Mouse (Mus musculus) inflammation-experienced regulatory T-cells (primary cell): ENCODE results near the gene Oas1h. TPM values are rescaled to one million over a fixed set of nuclear protein-coding genes. Genes with fewer than 3 reads are reported as not detected.

Source experiments
- polyA plus RNA-seq, 2 experiments: library from polyadenylated mRNA; unstranded; fragments of 100-300 nt; shearing (Covaris generic); gene quantifications; one replicate each; pipeline ENCODE4 v1.2.1; 2017

Oas1h gene
- under 1 TPM; 0.10 to 0.31 TPM for polyA plus RNA-seq

GRCm38 (mm10) chr5:120861121-120861520, at the start of gene Oas1h:
Oas1h (plus strand) TSS chr5:120861421.

GRCm38 (mm10) chr5:120811951-120812819, 49.0 kb upstream of the Oas1h start, which contains the start of gene Oas1c:
Oas1c (minus strand) TSS chr5:120812514.

GRCm38 (mm10) chr5:120847067-120847466, 14.2 kb upstream of the Oas1h start, which contains the start of gene Oas1f:
Oas1f (plus strand) TSS chr5:120847367.

GRCm38 (mm10) chr5:120887413-120887812, 26.2 kb downstream of the Oas1h start, which contains the start of gene Oas1g:
Oas1g (minus strand) TSS chr5:120887613.

GRCm38 (mm10) chr5:120906791-120907733, 45.8 kb downstream of the Oas1h start, which contains the start of gene Oas1a:
Oas1a (minus strand) TSS chr5:120907521.

GRCm38 (mm10) chr5:120914204-120914603, 53.0 kb downstream of the Oas1h start, which contains the start of gene Oas1d:
Oas1d (plus strand) TSS chr5:120914536.

Other genes starting within 250 kb of the Oas1h start
- 1 to 10 TPM; 4.3 to 5.4 TPM for gene Rita1, start 248.8 kb upstream of the Oas1h start, polyA plus RNA-seq
- 10 to 100 TPM; 61.0 to 81.8 TPM for gene Ddx54, start 248.7 kb upstream of the Oas1h start, polyA plus RNA-seq
- gene Cfap73, start 227.2 kb upstream of the Oas1h start, polyA plus RNA-seq, result under 1 TPM in 1 of 2 experiments, not detected in 1; 0.51 TPM
- 10 to 100 TPM; 11.8 to 13.8 TPM for gene Rasal1, start 212.6 kb upstream of the Oas1h start, polyA plus RNA-seq
- gene Dtx1, start 149.5 kb upstream of the Oas1h start, polyA plus RNA-seq, result 100 to 1,000 TPM; 178 to 347 TPM
- gene Oas2, start 111.6 kb upstream of the Oas1h start, polyA plus RNA-seq, result 1 to 10 TPM; 1.3 to 3.1 TPM
- gene Oas3, start 83.8 kb upstream of the Oas1h start, polyA plus RNA-seq, result 10 to 100 TPM; 10.6 to 13.7 TPM
- under 1 TPM in 1 of 2 experiments, not detected in 1; 0.40 TPM for gene Oas1e, start 65.9 kb upstream of the Oas1h start, polyA plus RNA-seq
- gene Oas1c, start 48.9 kb upstream of the Oas1h start, polyA plus RNA-seq, result 10 to 100 TPM; 13.8 to 14.6 TPM
- gene Oas1f, start 14.1 kb upstream of the Oas1h start, polyA plus RNA-seq, result not detected
- gene Oas1g, start 26.2 kb downstream of the Oas1h start, polyA plus RNA-seq, result 1 to 10 TPM in 1 of 2 experiments, under 1 TPM in 1; 0.71 to 1.7 TPM
- 10 to 100 TPM in 1 of 2 experiments, 1 to 10 TPM in 1; 3.4 to 55.4 TPM for gene Oas1a, start 46.1 kb downstream of the Oas1h start, polyA plus RNA-seq
- gene Oas1d, start 53.1 kb downstream of the Oas1h start, polyA plus RNA-seq, result not detected
- 1 to 10 TPM in 1 of 2 experiments, under 1 TPM in 1; 0.33 to 1.1 TPM for gene Rph3a, start 148.7 kb downstream of the Oas1h start, polyA plus RNA-seq